Mouse (Mus musculus) ES-E14 (cell line): ENCODE measurements at regions not wholly inside any gene's neighbourhood (a gene's known extent, or its start where the extent isn't known, plus 50 kb on each side); places are given as distances from the start of the nearest gene placed in this dataset.

ENCODE experiments used
- CHD2 ChIP-seq: IDR thresholded peaks from 2 replicates; pipeline ENCODE4 v1.6.1; 2014; ENCODE audit warnings: mild to moderate bottlenecking, low read depth, low read length, inconsistent platforms
- HCFC1 ChIP-seq: IDR thresholded peaks from 2 replicates; pipeline ENCODE4 v1.6.1; 2012; ENCODE audit warnings: low read length, inconsistent platforms, borderline replicate concordance; ENCODE audit not compliant: insufficient read depth
- MAFK ChIP-seq: IDR thresholded peaks from 2 replicates; pipeline ENCODE4 v1.6.1; 2014; ENCODE audit warnings: mild to moderate bottlenecking, low read depth, low read length, inconsistent platforms; ENCODE audit not compliant: insufficient read depth
- ZC3H11A ChIP-seq: IDR thresholded peaks from 2 replicates; pipeline ENCODE4 v1.6.1; 2012; ENCODE audit warnings: low read depth, mild to moderate bottlenecking, inconsistent platforms, low read length, borderline replicate concordance
- ZNF384 ChIP-seq: IDR thresholded peaks from 2 replicates; pipeline ENCODE4 v1.6.1; 2012; ENCODE audit warnings: low read depth, low read length, inconsistent platforms

DNA sequence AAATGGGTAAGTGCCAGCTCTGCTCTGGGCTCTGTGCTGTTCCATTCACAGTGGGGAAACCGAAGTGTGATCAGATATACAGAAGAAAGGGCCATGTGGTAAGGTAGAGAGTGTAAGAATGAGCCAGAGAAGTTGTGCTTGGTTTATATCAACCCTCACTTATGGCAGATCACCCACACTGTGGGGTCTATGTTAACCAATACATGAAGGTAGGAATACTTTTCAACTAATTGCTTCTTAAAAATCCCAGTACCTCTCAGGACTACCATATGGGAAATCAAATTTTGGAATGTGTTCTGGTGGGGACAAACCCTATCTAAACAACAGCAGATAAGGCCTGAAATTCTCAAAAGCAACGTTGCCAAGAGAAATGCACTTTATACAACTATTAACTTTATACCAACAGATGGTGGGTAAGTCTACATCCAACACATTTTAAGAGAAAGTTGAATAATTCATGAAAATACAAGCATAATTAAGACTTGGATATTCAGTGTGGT lies 314.7 kb upstream of the 2610001J05Rik start:
- TF ChIP-seq CHD2: no peak
- TF ChIP-seq MAFK: no peak
- TF ChIP-seq ZC3H11A: no peak
- TF ChIP-seq HCFC1: no peak
- no peak for TF ChIP-seq ZNF384
